Mouse (Mus musculus): ENCODE measurements around the gene Ociad1. TPM values are rescaled to one million over a fixed set of nuclear protein-coding genes. Genes with fewer than 3 reads are reported as not detected.

Ociad1 gene
- polyA plus RNA-seq, 1 experiment from 2014 or later = 148 TPM

DNA sequence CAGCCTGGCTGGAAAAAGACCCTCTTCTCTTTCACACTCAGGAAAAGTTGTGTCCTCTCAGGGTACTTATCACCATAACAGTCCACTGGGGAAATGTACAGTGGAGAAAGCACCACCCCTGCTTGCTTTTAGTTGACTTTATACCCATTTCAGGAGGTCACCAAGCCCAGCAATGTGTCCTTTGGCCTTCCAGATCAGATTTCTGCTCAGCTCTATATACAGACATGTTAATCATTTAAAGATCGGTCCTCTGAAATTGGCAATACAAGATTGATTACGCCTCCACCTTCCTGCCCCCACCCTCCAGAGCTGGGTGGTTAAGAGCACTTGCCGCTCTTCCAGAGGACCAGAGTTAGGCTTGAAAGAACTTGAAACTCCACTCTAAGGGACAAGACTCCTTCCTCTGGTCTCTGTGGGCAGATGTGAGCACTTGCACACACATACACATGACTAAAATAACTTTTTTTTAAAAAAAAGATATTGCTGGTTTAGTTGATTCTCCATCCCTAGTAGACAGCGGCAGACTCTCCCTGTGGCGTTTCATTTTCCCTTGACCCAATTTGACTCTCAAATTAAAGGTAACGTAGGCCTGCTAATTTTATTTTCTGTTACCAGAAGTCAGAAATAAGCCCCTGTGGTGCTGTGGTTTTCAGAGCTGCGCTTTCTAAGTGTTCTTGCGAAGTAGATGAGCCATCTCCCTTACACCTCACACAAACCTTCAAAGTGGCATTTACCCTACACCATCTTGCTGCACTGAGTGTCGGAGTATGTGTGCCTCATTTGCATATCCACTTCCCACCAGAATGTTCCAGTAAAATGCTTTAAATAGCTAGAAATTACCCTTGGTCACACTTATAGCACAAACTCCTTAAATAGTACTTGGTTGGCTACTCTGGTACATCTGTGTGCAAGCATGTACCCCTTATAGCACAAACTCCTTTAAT lies 47.5 kb downstream of the Ociad1 start:
- Histone ChIP-seq H3K4me2 (replicated peaks; ENCODE audit: low read depth, low read length) (no peak overlapping the region), H3K4me3 (ENCODE audit: low read depth, low read length) (no peak overlapping the region), H3K4me1 (replicated peaks; ENCODE audit: control insufficient read depth, insufficient read depth, low read length) (no peaks in the 10 kb centered on the region), H3K27me3 (ENCODE audit: control insufficient read depth, insufficient read depth, low read length) (no peaks in the 10 kb centered on the region), H3K36me3 (ENCODE audit: control insufficient read depth, insufficient read depth, low read length) (no peaks in the 10 kb centered on the region), H3K9me3 (ENCODE audit: control insufficient read depth, low read length) (no peaks in the 10 kb centered on the region), H3K27ac (ENCODE audit: low read depth, low read length) (no peak overlapping the region), H3K9ac (ENCODE audit: low read depth, low read length) (no peak overlapping the region)
- DNase-seq (ENCODE audit: low spot score) (no peak), ATAC-seq (ENCODE audit: low FRiP score) (no peak)
- WGBS = 91% methylated on average over 9 of the region's 9 CpGs

DNA sequence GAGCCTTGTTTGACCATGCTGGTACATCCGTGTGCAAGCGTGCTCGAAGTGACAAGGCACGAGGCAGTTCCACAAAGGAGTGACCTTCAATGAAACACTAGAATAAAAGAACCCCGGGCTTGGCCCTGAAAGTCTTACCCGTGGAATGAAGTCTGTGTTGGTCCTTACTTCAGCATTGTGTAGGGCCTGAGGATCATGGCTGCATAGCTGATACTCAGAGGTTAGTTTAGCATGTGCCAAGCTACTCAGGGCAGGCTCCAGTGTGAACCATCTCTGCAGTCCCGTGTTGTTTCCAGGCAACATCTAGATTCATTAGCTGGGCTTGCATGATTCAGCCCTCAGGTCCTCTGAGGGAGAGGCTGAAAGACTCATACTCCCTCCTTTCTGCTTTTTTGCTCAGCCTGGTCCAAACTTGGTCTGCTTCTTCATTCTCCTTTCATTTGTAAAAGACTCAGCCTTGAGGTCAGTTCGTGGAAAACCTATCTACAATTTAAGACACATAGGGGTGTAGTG lies 48.2 kb downstream of the Ociad1 start, which contains the start of gene Ociad2:
Gene Ociad2 (minus strand): TSS at position 306 of the 513 bp plus-strand sequence.
- DNase-seq (ENCODE audit: low spot score) (no peak), ATAC-seq (ENCODE audit: low FRiP score) (no peak)
- Histone ChIP-seq H3K4me1 (replicated peaks; ENCODE audit: control insufficient read depth, insufficient read depth, low read length) (no peaks in the 10 kb centered on the region), H3K27me3 (ENCODE audit: control insufficient read depth, insufficient read depth, low read length) (no peaks in the 10 kb centered on the region), H3K27ac (ENCODE audit: low read depth, low read length) (no peak within 1 kb of the TSS), H3K4me2 (replicated peaks; ENCODE audit: low read depth, low read length) (no peak within 1 kb of the TSS), H3K9ac (ENCODE audit: low read depth, low read length) (no peak within 1 kb of the TSS), H3K36me3 (ENCODE audit: control insufficient read depth, insufficient read depth, low read length) (no peaks in the 10 kb centered on the region), H3K9me3 (ENCODE audit: control insufficient read depth, low read length) (no peaks in the 10 kb centered on the region), H3K4me3 (ENCODE audit: low read depth, low read length) (no peak within 1 kb of the TSS)
- 81% methylated on average over 8 of the region's 8 CpGs for WGBS

DNA sequence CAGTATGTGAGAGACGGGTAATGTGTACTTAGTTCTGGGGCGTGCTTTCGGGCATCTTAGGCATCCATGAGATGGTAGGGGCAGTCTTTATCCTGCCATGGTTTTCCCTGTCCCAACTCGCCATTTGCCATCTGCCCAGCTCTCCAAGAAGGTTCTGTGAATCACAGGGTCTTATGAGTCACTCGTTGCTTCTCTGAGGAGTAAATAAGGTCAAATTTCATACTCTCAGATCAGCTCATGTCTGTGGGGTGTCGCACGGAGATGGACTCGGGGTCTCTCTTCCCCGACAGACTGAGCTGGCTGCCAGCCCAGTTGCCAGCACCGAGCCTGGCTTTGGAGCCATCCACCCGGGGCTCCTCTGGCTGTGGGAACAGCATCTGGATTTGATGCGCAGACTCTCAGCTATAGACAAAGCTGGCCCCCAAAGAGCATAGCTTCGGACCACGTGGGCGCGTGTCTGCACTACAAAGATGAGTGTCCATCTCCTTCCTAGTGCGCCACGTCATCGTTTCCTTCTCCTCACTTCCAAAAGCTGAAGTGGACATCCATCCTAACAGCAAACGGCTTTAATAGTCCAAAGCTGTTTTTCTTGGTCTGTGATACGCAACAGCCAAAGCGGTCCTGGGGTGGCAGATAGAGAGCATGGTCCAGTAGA lies 50.2 kb downstream of the Ociad1 start:
- ATAC-seq (ENCODE audit: low FRiP score) (no peak), DNase-seq (ENCODE audit: low spot score) (no peak)
- no peaks in the 10 kb centered on the region for H3K4me1 ChIP-seq (replicated peaks; ENCODE audit: control insufficient read depth, insufficient read depth, low read length)
- H3K4me2 ChIP-seq (replicated peaks; ENCODE audit: low read depth, low read length) = no peak overlapping the region
- H3K9ac ChIP-seq (ENCODE audit: low read depth, low read length) = no peak overlapping the region
- H3K4me3 ChIP-seq (ENCODE audit: low read depth, low read length) = no peak overlapping the region
- no peaks in the 10 kb centered on the region for H3K36me3 ChIP-seq (ENCODE audit: control insufficient read depth, insufficient read depth, low read length)
- no peaks in the 10 kb centered on the region for H3K27me3 ChIP-seq (ENCODE audit: control insufficient read depth, insufficient read depth, low read length)
- no peaks in the 10 kb centered on the region for H3K9me3 ChIP-seq (ENCODE audit: control insufficient read depth, low read length)
- 92% methylated on average over 22 of the region's 22 CpGs for WGBS
- no peak overlapping the region for H3K27ac ChIP-seq (ENCODE audit: low read depth, low read length)

DNA sequence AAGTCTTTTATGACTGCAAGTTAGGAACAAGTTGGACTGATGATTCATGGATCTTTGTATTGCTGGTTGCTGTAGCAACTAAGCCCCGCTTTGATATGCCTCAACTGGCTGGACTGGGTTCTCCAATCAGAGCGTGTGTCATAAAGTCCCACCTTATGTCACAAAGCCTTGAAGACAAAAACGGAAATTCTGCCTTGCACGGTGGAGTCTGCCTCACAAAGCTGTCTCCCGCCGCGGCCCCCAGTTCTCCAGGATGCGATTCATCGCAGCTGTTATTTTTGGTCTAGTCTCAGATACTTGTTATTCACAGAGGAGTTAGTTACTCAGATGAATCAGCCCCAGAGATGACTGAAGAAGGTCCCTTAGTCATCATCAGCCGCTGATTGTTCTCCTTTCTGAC lies 51.7 kb downstream of the Ociad1 start:
- H3K9me3 ChIP-seq (ENCODE audit: control insufficient read depth, low read length) = no peaks in the 10 kb centered on the region
- H3K36me3 ChIP-seq (ENCODE audit: control insufficient read depth, insufficient read depth, low read length) = no peaks in the 10 kb centered on the region
- DNase-seq (ENCODE audit: low spot score) (no peak), ATAC-seq (ENCODE audit: low FRiP score) (no peak)
- H3K4me3 ChIP-seq (ENCODE audit: low read depth, low read length) = no peak overlapping the region
- no peak overlapping the region for H3K9ac ChIP-seq (ENCODE audit: low read depth, low read length)
- no peak overlapping the region for H3K27ac ChIP-seq (ENCODE audit: low read depth, low read length)
- no peaks in the 10 kb centered on the region for H3K4me1 ChIP-seq (replicated peaks; ENCODE audit: control insufficient read depth, insufficient read depth, low read length)
- WGBS = 74% methylated on average over 10 of the region's 10 CpGs
- no peaks in the 10 kb centered on the region for H3K27me3 ChIP-seq (ENCODE audit: control insufficient read depth, insufficient read depth, low read length)
- H3K4me2 ChIP-seq (replicated peaks; ENCODE audit: low read depth, low read length) = no peak overlapping the region

DNA sequence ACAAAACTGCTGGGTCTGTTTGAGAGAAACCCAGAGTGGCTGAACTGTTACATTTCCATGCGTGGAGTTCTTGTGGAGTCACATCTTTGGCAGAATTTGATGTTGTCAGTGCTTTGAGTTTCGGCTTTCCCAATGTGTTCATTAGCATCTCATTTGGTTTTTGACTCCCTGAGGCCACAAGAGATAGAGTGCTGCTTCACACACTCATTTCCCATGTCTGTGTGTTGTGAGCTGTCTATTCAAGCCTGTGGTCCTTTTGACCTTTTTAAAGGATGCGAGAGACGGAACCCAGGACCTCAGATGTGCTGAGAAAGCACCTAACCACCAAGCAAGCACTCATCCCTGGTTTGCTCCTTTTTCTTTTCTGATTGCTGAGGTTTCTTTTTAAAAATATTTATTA lies 52.7 kb downstream of the Ociad1 start:
- Histone ChIP-seq H3K36me3 (ENCODE audit: control insufficient read depth, insufficient read depth, low read length) (no peaks in the 10 kb centered on the region), H3K9ac (ENCODE audit: low read depth, low read length) (no peak overlapping the region), H3K4me3 (ENCODE audit: low read depth, low read length) (no peak overlapping the region), H3K27ac (ENCODE audit: low read depth, low read length) (no peak overlapping the region), H3K27me3 (ENCODE audit: control insufficient read depth, insufficient read depth, low read length) (no peaks in the 10 kb centered on the region), H3K4me1 (replicated peaks; ENCODE audit: control insufficient read depth, insufficient read depth, low read length) (no peaks in the 10 kb centered on the region), H3K4me2 (replicated peaks; ENCODE audit: low read depth, low read length) (no peak overlapping the region), H3K9me3 (ENCODE audit: control insufficient read depth, low read length) (no peaks in the 10 kb centered on the region)
- DNase-seq (ENCODE audit: low spot score) (no peak), ATAC-seq (ENCODE audit: low FRiP score) (no peak)
- 80% methylated on average over 4 of the region's 4 CpGs for WGBS

DNA sequence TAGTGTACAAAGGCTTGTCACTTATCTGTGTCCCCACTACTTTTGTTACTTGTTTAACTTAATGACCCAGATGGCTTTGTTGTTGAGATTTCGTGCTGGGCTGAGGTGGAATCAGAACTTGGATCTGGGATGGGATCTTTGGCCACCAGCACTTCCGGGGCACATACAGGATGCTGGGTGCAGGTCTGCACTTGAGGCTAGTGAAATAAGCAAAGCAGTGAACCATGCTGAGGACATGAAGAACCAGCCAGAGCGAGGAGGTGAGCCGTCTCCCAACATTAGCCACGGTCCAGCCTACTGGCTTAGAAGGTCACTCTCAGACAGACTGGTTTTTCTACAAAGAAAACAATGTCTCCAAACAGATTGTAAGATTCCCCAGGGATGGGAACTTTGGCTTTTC lies 56.9 kb downstream of the Ociad1 start:
- no peaks in the 10 kb centered on the region for H3K4me1 ChIP-seq (replicated peaks; ENCODE audit: control insufficient read depth, insufficient read depth, low read length)
- no peak overlapping the region for H3K4me3 ChIP-seq (ENCODE audit: low read depth, low read length)
- H3K9me3 ChIP-seq (ENCODE audit: control insufficient read depth, low read length) = no peaks in the 10 kb centered on the region
- DNase-seq (ENCODE audit: low spot score) (no peak), ATAC-seq (ENCODE audit: low FRiP score) (no peak)
- H3K4me2 ChIP-seq (replicated peaks; ENCODE audit: low read depth, low read length) = no peak overlapping the region
- 43% methylated on average over 5 of the region's 5 CpGs for WGBS
- no peaks in the 10 kb centered on the region for H3K36me3 ChIP-seq (ENCODE audit: control insufficient read depth, insufficient read depth, low read length)
- H3K9ac ChIP-seq (ENCODE audit: low read depth, low read length) = no peak overlapping the region
- H3K27me3 ChIP-seq (ENCODE audit: control insufficient read depth, insufficient read depth, low read length) = no peaks in the 10 kb centered on the region
- H3K27ac ChIP-seq (ENCODE audit: low read depth, low read length) = no peak overlapping the region

DNA sequence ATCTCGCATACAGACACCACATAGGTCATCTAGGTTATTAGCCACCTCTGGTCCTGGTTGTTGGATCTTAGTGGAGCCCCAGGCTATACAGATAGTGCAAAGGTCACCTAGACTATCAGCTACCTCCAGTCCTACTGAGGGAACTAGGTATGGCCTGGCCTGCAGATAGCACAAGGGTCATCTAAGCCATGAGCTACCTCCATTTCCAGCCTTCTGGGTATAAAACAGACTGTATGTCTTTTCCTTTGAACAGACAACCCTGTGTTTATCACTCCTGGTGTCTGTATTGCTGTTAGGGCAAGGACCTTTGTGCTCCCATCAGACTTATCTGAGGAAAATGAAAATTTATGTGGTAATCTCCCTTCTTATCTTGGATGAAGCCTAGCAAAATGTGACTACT lies 59.2 kb downstream of the Ociad1 start:
- H3K27me3 ChIP-seq (ENCODE audit: control insufficient read depth, insufficient read depth, low read length) = no peaks in the 10 kb centered on the region
- no peaks in the 10 kb centered on the region for H3K4me1 ChIP-seq (replicated peaks; ENCODE audit: control insufficient read depth, insufficient read depth, low read length)
- WGBS = 100% methylated on average over 1 of the region's 1 CpGs
- H3K9ac ChIP-seq (ENCODE audit: low read depth, low read length) = no peak overlapping the region
- no peak for ATAC-seq (ENCODE audit: low FRiP score)
- DNase-seq (ENCODE audit: low spot score) = no peak
- no peak overlapping the region for H3K4me3 ChIP-seq (ENCODE audit: low read depth, low read length)
- no peak overlapping the region for H3K4me2 ChIP-seq (replicated peaks; ENCODE audit: low read depth, low read length)
- H3K9me3 ChIP-seq (ENCODE audit: control insufficient read depth, low read length) = no peaks in the 10 kb centered on the region
- no peaks in the 10 kb centered on the region for H3K36me3 ChIP-seq (ENCODE audit: control insufficient read depth, insufficient read depth, low read length)
- H3K27ac ChIP-seq (ENCODE audit: low read depth, low read length) = no peak overlapping the region

DNA sequence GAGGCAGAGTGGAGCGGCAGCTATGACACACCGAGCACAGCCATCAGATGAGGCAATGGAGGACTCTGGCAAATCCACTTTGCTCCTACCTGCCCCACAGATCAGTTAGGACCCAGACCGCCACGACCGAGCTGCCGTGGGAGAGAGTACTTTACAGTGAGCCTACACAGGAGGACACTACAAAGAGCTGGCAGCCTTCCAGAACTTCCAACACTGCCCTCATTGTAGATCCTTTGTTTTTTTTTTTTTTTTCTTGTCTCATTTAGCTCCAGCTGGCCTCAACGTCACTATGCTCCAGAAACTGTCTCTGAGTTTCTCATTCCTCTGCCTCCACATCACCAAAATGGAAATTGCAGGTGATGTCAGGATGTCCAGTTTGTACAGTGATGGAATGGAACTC lies 60.9 kb downstream of the Ociad1 start:
- no peak overlapping the region for H3K9ac ChIP-seq (ENCODE audit: low read depth, low read length)
- no peaks in the 10 kb centered on the region for H3K27me3 ChIP-seq (ENCODE audit: control insufficient read depth, insufficient read depth, low read length)
- WGBS = 77% methylated on average over 7 of the region's 7 CpGs
- ATAC-seq (ENCODE audit: low FRiP score) = no peak
- H3K4me2 ChIP-seq (replicated peaks; ENCODE audit: low read depth, low read length) = no peak overlapping the region
- no peaks in the 10 kb centered on the region for H3K4me1 ChIP-seq (replicated peaks; ENCODE audit: control insufficient read depth, insufficient read depth, low read length)
- H3K9me3 ChIP-seq (ENCODE audit: control insufficient read depth, low read length) = no peaks in the 10 kb centered on the region
- H3K27ac ChIP-seq (ENCODE audit: low read depth, low read length) = no peak overlapping the region
- no peak for DNase-seq (ENCODE audit: low spot score)
- H3K4me3 ChIP-seq (ENCODE audit: low read depth, low read length) = no peak overlapping the region
- H3K36me3 ChIP-seq (ENCODE audit: control insufficient read depth, insufficient read depth, low read length) = no peaks in the 10 kb centered on the region
